Mouse (Mus musculus) heart, adult 18-20 months (tissue): ENCODE data around the gene Hs1bp3. TPM values are rescaled to one million over a fixed set of nuclear protein-coding genes. Genes with fewer than 3 reads are reported as not detected.

ENCODE experiments used
- DNase-seq, 2 experiments: peaks; one replicate each; pipeline ENCODE4 v3.0.0; 2021 to 2022; ENCODE audit warnings: mixed read lengths in 1 of 2
- total RNA-seq, 2 experiments: library from RNA; stranded (reverse); gene quantifications; 2 replicates each; pipeline ENCODE4 v1.2.3; 2021

The Hs1bp3 gene
- total RNA-seq, 2 experiments from 2014 or later, result 13.8 to 15.6 TPM

- peak in 1 of 2 experiments; percentile 50 for DNase-seq
Measured at GRCm38 (mm10) chr12:8336601-8337285, 23.5 kb downstream of the Hs1bp3 start.

GRCm38 (mm10) chr12:8337286-8338060, 24.2 kb downstream of the Hs1bp3 start:
- DNase-seq, result peak; percentile 47 to 49

- no peak for DNase-seq
Measured at GRCm38 (mm10) chr12:8338491-8338890, 25.3 kb downstream of the Hs1bp3 start.

- DNase-seq, result no peak
Measured at GRCm38 (mm10) chr12:8338918-8339317, 25.7 kb downstream of the Hs1bp3 start.

- no peak for DNase-seq
Measured at GRCm38 (mm10) chr12:8339591-8340319, 26.5 kb downstream of the Hs1bp3 start.

- no peak for DNase-seq
Measured at GRCm38 (mm10) chr12:8341008-8341407, 27.8 kb downstream of the Hs1bp3 start.

- DNase-seq, result no peak
Measured at GRCm38 (mm10) chr12:8343381-8343780, 30.1 kb downstream of the Hs1bp3 start.

GRCm38 (mm10) chr12:8344897-8345296, 31.7 kb downstream of the Hs1bp3 start:
- peak; percentile 73 to 90 for DNase-seq

- no peak for DNase-seq
Measured at GRCm38 (mm10) chr12:8345539-8345938, 32.3 kb downstream of the Hs1bp3 start.

- DNase-seq, result peak; percentile 36 to 64
Measured at GRCm38 (mm10) chr12:8347746-8348462, 34.7 kb downstream of the Hs1bp3 start.

- peak; percentile 38 to 71 for DNase-seq
Measured at GRCm38 (mm10) chr12:8348733-8349513, 35.7 kb downstream of the Hs1bp3 start.

GRCm38 (mm10) chr12:8351025-8351903, 38.0 kb downstream of the Hs1bp3 start:
- peak; percentile 79 to 87 for DNase-seq

- DNase-seq, result no peak
Measured at GRCm38 (mm10) chr12:8353071-8353470, 39.8 kb downstream of the Hs1bp3 start.

GRCm38 (mm10) chr12:8354187-8354586, 41.0 kb downstream of the Hs1bp3 start:
- DNase-seq, result no peak

- DNase-seq, result no peak
Measured at GRCm38 (mm10) chr12:8355011-8355410, 41.8 kb downstream of the Hs1bp3 start.

GRCm38 (mm10) chr12:8357449-8357848, 44.2 kb downstream of the Hs1bp3 start:
- DNase-seq, result peak; percentile 90 to 97

- DNase-seq, result peak in 1 of 2 experiments; percentile 38
Measured at GRCm38 (mm10) chr12:8358344-8358966, 45.2 kb downstream of the Hs1bp3 start.

GRCm38 (mm10) chr12:8359418-8360112, 46.3 kb downstream of the Hs1bp3 start:
- peak in 1 of 2 experiments; percentile 25 for DNase-seq

- no peak for DNase-seq
Measured at GRCm38 (mm10) chr12:8361866-8362265, 48.6 kb downstream of the Hs1bp3 start.
